8 mouse cellular contexts compared by ENCODE assay signal in genomic region chr9:54501453-54502110, GRCm38 (mm10). TPM values are rescaled to one million over a fixed set of nuclear protein-coding genes. Genes with fewer than 3 reads are reported as not detected.
DNase-seq lines count a peak whose midpoint lies in the region; ATAC-seq and TF ChIP-seq lines count a peak whose summit lies in the region.

Dmxl2 (minus strand) TSS chr9:54501626.

- TF ChIP-seq CTCF in midbrain, postnatal 0 days (IDR thresholded peaks at IDR 0.05): no peak

- H3K9ac ChIP-seq in embryonic facial prominence, embryonic 12.5 days: peak within 1 kb of the TSS; percentile 65
- H3K9ac ChIP-seq in kidney, embryonic 14.5 days (ENCODE audit: low read depth, low read length): peak within 1 kb of the TSS; percentile 53
- H3K9ac ChIP-seq in limb, embryonic 15.5 days: peak within 1 kb of the TSS; percentile 52
- H3K9ac ChIP-seq in midbrain, postnatal 0 days (replicated peaks; ENCODE audit: low read length, poor library complexity, severe bottlenecking): peak within 1 kb of the TSS; percentile 79

- no peaks in the 10 kb centered on the region for H3K36me3 ChIP-seq in erythroblast, embryonic 14.5 days (ENCODE audit: control insufficient read depth)
- no peaks in the 10 kb centered on the region for H3K36me3 ChIP-seq in embryonic facial prominence, embryonic 12.5 days
- H3K36me3 ChIP-seq in kidney, embryonic 14.5 days (ENCODE audit: control insufficient read depth, insufficient read depth, low read length): no peaks in the 10 kb centered on the region
- H3K36me3 ChIP-seq in limb, embryonic 15.5 days: no peaks in the 10 kb centered on the region
- H3K36me3 ChIP-seq in midbrain, postnatal 0 days (ENCODE audit: insufficient read depth, low read length): no peaks in the 10 kb centered on the region

- peaks cover 9% of the 10 kb centered on the region for H3K4me1 ChIP-seq in erythroblast, embryonic 14.5 days (ENCODE audit: control insufficient read depth)
- H3K4me1 ChIP-seq in embryonic facial prominence, embryonic 12.5 days: no peaks in the 10 kb centered on the region
- no peaks in the 10 kb centered on the region for H3K4me1 ChIP-seq in kidney, embryonic 14.5 days (ENCODE audit: control insufficient read depth, insufficient read depth, low read length)
- peaks cover 8% of the 10 kb centered on the region for H3K4me1 ChIP-seq in limb, embryonic 15.5 days
- peaks cover 8% of the 10 kb centered on the region; the same call in 1 of the 2 replicates for H3K4me1 ChIP-seq in midbrain, postnatal 0 days (ENCODE audit: insufficient read depth, low read length)

- H3K27ac ChIP-seq in embryonic facial prominence, embryonic 12.5 days: peak within 1 kb of the TSS; percentile 41
- no peak within 1 kb of the TSS for H3K27ac ChIP-seq in kidney, embryonic 14.5 days (ENCODE audit: low read depth, low read length)
- H3K27ac ChIP-seq in limb, embryonic 15.5 days: peak within 1 kb of the TSS; percentile 50; the same call in 1 of the 2 replicates
- H3K27ac ChIP-seq in midbrain, postnatal 0 days (ENCODE audit: low read depth, low read length): peak within 1 kb of the TSS; percentile 93

- DNase-seq in heart, adult 9 months (ENCODE audit: low spot score in 2 of 2): peak; percentile 92
- DNase-seq in midbrain, postnatal 0 days (ENCODE audit: low spot score): peak; percentile 96
- DNase-seq in spleen, postnatal 36 days (ENCODE audit: low spot score in 2 of 2): peak; percentile 38 to 56

- H3K4me3 ChIP-seq in erythroblast, embryonic 14.5 days (replicated peaks): peak within 1 kb of the TSS; percentile 65
- H3K4me3 ChIP-seq in embryonic facial prominence, embryonic 12.5 days: peak within 1 kb of the TSS; percentile 72
- peak within 1 kb of the TSS; percentile 53 for H3K4me3 ChIP-seq in kidney, embryonic 14.5 days (ENCODE audit: low read length)
- peak within 1 kb of the TSS; percentile 77 for H3K4me3 ChIP-seq in limb, embryonic 15.5 days
- peak within 1 kb of the TSS; percentile 82 for H3K4me3 ChIP-seq in midbrain, postnatal 0 days (ENCODE audit: low read depth, low read length)

- WGBS in embryonic facial prominence, embryonic 12.5 days: under 1% methylated on average over 92 of the region's 99 CpGs
- under 1% methylated on average over 79 of the region's 99 CpGs for WGBS in kidney, embryonic 14.5 days
- under 1% methylated on average over 90 of the region's 99 CpGs for WGBS in limb, embryonic 15.5 days
- under 1% methylated on average over 57 of the region's 99 CpGs for WGBS in midbrain, postnatal 0 days

- H3K4me2 ChIP-seq in embryonic facial prominence, embryonic 12.5 days (replicated peaks): peak within 1 kb of the TSS; percentile 83
- peak within 1 kb of the TSS; percentile 83 for H3K4me2 ChIP-seq in kidney, embryonic 14.5 days (replicated peaks; ENCODE audit: low read depth, low read length)
- peak within 1 kb of the TSS; percentile 99 for H3K4me2 ChIP-seq in limb, embryonic 15.5 days
- peak within 1 kb of the TSS; percentile 69 for H3K4me2 ChIP-seq in midbrain, postnatal 0 days (ENCODE audit: low read depth, low read length, poor library complexity, severe bottlenecking)

- H3K9me3 ChIP-seq in erythroblast, embryonic 14.5 days (ENCODE audit: control insufficient read depth, low read length): no peaks in the 10 kb centered on the region
- no peaks in the 10 kb centered on the region for H3K9me3 ChIP-seq in embryonic facial prominence, embryonic 12.5 days
- no peaks in the 10 kb centered on the region for H3K9me3 ChIP-seq in kidney, embryonic 14.5 days (ENCODE audit: control insufficient read depth, low read length)
- no peaks in the 10 kb centered on the region for H3K9me3 ChIP-seq in limb, embryonic 15.5 days
- H3K9me3 ChIP-seq in midbrain, postnatal 0 days (ENCODE audit: low read length): no peaks in the 10 kb centered on the region

- peaks cover 60% of the 10 kb centered on the region for H3K27me3 ChIP-seq in erythroblast, embryonic 14.5 days (ENCODE audit: control insufficient read depth)
- peaks cover 10% of the 10 kb centered on the region for H3K27me3 ChIP-seq in embryonic facial prominence, embryonic 12.5 days
- H3K27me3 ChIP-seq in kidney, embryonic 14.5 days (ENCODE audit: control insufficient read depth, insufficient read depth, low read length): peaks cover 11% of the 10 kb centered on the region
- H3K27me3 ChIP-seq in limb, embryonic 15.5 days: peaks cover 14% of the 10 kb centered on the region
- no peaks in the 10 kb centered on the region for H3K27me3 ChIP-seq in midbrain, postnatal 0 days (ENCODE audit: insufficient read depth, low read length)

- ATAC-seq in erythroblast, adult 5-6 weeks (replicated peaks; ENCODE audit: low FRiP score, poor library complexity, severe bottlenecking): no peak
- peak; percentile 88 for ATAC-seq in embryonic facial prominence, embryonic 12.5 days (ENCODE audit: insufficient number of reproducible peaks, insufficient read depth, low FRiP score, low TSS enrichment)
- ATAC-seq in kidney, embryonic 14.5 days (ENCODE audit: low FRiP score, low TSS enrichment): peak; percentile 94
- peak; percentile 86 for ATAC-seq in limb, embryonic 15.5 days (ENCODE audit: insufficient number of reproducible peaks, low FRiP score, low TSS enrichment, low read depth)
- ATAC-seq in midbrain, postnatal 0 days (ENCODE audit: low FRiP score): peak; percentile 94

RNA-seq across cellular contexts. Expression of gene Dmxl2, which starts in this region (rescaled TPM):
- 0.02 TPM in 1 of 2 replicates, not detected in the other for polyA plus RNA-seq in erythroblast, embryonic 14.5 days (2012)
- total RNA-seq in erythroblast, adult 5-6 weeks (2015; ENCODE audit: low replicate concordance): 7.1 and 11.1 TPM in 2 replicates
- total RNA-seq in erythroblast, adult 5-6 weeks (2017; ENCODE audit: low replicate concordance): 5.7 and 5.9 TPM in 2 replicates
- 8.6 and 9.2 TPM in 2 replicates for polyA plus RNA-seq in embryonic facial prominence, embryonic 12.5 days (2016; fragmentation: Nextera tagmentation; extraction: Ambion mirVana)
- 7.4 and 9.1 TPM in 2 replicates for polyA plus RNA-seq in kidney, embryonic 14.5 days (2014; fragmentation: Nextera tagmentation; extraction: Ambion mirVana)
- polyA plus RNA-seq in limb, embryonic 15.5 days (2015; fragmentation: Nextera tagmentation; extraction: Ambion mirVana): 3.4 and 4.3 TPM in 2 replicates
- total RNA-seq in midbrain, postnatal 0 days (2014; rRNA removed): 132 and 158 TPM in 2 replicates
- polyA plus RNA-seq in midbrain, postnatal 0 days (2015; fragmentation: Nextera tagmentation; extraction: Ambion mirVana): 40.7 and 44.7 TPM in 2 replicates

Comparison
In these comparisons a context has a peak if more than half of its experiments do, and no peak if none do; other contexts are left out.
1. RNA of gene Dmxl2 (total RNA-seq): 132 to 158 TPM in midbrain, postnatal 0 days; 5.7 to 11.1 TPM in erythroblast, adult 5-6 weeks; every median in the first group is over 10 times any median in the second.
2. Peak in every context shown above with its lines, with median percentiles within 50 percentile points of each other: H3K4me3 ChIP-seq, H3K4me2 ChIP-seq, H3K9ac ChIP-seq and DNase-seq.